Mouse (Mus musculus) thymus, adult 18-20 months (tissue): ENCODE measurements around the gene Rgs10.
"Not testable (repeated sequence)": the region's sequence is repeated elsewhere in the genome, so short reads cannot be mapped to it uniquely, and the experiment has no call there.

Experiments
- DNase-seq, 2 experiments: peaks; one replicate each; pipeline ENCODE4 v3.0.0; 2022; ENCODE audit warnings: mixed read lengths in 2 of 2

The Rgs10 gene

GRCm38 (mm10) chr7:128340321-128340720 lies 78.2 kb downstream of the Rgs10 start:
- DNase-seq, result not testable (repeated sequence)

- DNase-seq, result no peak
Measured at GRCm38 (mm10) chr7:128332896-128333295, 85.7 kb downstream of the Rgs10 start.

GRCm38 (mm10) chr7:128330981-128331380 lies 87.6 kb downstream of the Rgs10 start:
- DNase-seq, result no peak

- DNase-seq, result no peak
Measured at GRCm38 (mm10) chr7:128324977-128325376, 93.6 kb downstream of the Rgs10 start.
